Mouse (Mus musculus) retina, embryonic 14.5 days (tissue): Measurements from ENCODE around the gene Ptpn4.
A peak's percentile ranks its signal among the peaks of the same experiment; 100 is the strongest.

ENCODE experiments used
- DNase-seq: peaks from one replicate; pipeline ENCODE4 v3.0.0-alpha.2; 2015; ENCODE audit warnings: low spot score

Ptpn4 gene

GRCm38 (mm10) chr1:119805984-119806383 lies 31.4 kb downstream of the Ptpn4 start:
- no peak for DNase-seq

- DNase-seq, result no peak
Observed at GRCm38 (mm10) chr1:119804586-119804985, 32.8 kb downstream of the Ptpn4 start.

- DNase-seq, result no peak
Observed at GRCm38 (mm10) chr1:119795174-119795573, 42.2 kb downstream of the Ptpn4 start.

- DNase-seq, result no peak
Observed at GRCm38 (mm10) chr1:119794342-119794741, 43.1 kb downstream of the Ptpn4 start.

GRCm38 (mm10) chr1:119790616-119791015 lies 46.8 kb downstream of the Ptpn4 start:
- DNase-seq, result no peak

GRCm38 (mm10) chr1:119775915-119776314 lies 61.5 kb downstream of the Ptpn4 start:
- DNase-seq, result no peak

- no peak for DNase-seq
Observed at GRCm38 (mm10) chr1:119735692-119736091, 101.7 kb downstream of the Ptpn4 start.

GRCm38 (mm10) chr1:119734801-119735200 lies 102.6 kb downstream of the Ptpn4 start:
- DNase-seq, result no peak

- DNase-seq, result no peak
Observed at GRCm38 (mm10) chr1:119731166-119731565, 106.2 kb downstream of the Ptpn4 start.

- no peak for DNase-seq
Observed at GRCm38 (mm10) chr1:119713017-119713416, 124.4 kb downstream of the Ptpn4 start.

- DNase-seq, result no peak
Observed at GRCm38 (mm10) chr1:119706471-119707217, 130.8 kb downstream of the Ptpn4 start.

- DNase-seq, result no peak
Observed at GRCm38 (mm10) chr1:119696860-119697259, 140.6 kb downstream of the Ptpn4 start.

- no peak for DNase-seq
Observed at GRCm38 (mm10) chr1:119685773-119686558, 151.4 kb downstream of the Ptpn4 start.

GRCm38 (mm10) chr1:119681663-119682213 lies 155.7 kb downstream of the Ptpn4 start:
- DNase-seq, result no peak

GRCm38 (mm10) chr1:119674984-119675383 lies 162.4 kb downstream of the Ptpn4 start:
- DNase-seq, result peak; percentile 65

GRCm38 (mm10) chr1:119666904-119667303 lies 170.5 kb downstream of the Ptpn4 start:
- DNase-seq, result no peak

- DNase-seq, result no peak
Observed at GRCm38 (mm10) chr1:119654307-119654706, 183.1 kb downstream of the Ptpn4 start.

- DNase-seq, result no peak
Observed at GRCm38 (mm10) chr1:119650386-119650785, 187.0 kb downstream of the Ptpn4 start.

- no peak for DNase-seq
Observed at GRCm38 (mm10) chr1:119649627-119650026, 187.8 kb downstream of the Ptpn4 start.

- peak; percentile 96 for DNase-seq
Observed at GRCm38 (mm10) chr1:119648205-119649111, 189.0 kb downstream of the Ptpn4 start, which contains the start of gene Epb41l5. Gene Epb41l5 (minus strand): TSS chr1:119649000.

- peak; percentile 23 for DNase-seq
Observed at GRCm38 (mm10) chr1:119646356-119646755, 191.1 kb downstream of the Ptpn4 start.

GRCm38 (mm10) chr1:119642367-119642766 lies 195.0 kb downstream of the Ptpn4 start:
- peak; percentile 67 for DNase-seq
